Mouse (Mus musculus): ENCODE data around the gene Abcc5. TPM values are rescaled to one million over a fixed set of nuclear protein-coding genes. Genes with fewer than 3 reads are reported as not detected.

Gene Abcc5
- polyA plus RNA-seq, 1 experiment: 74.8 TPM

- H3K27ac ChIP-seq (ENCODE audit: insufficient read depth, low read length): no peak overlapping the region
- no peak overlapping the region for H3K4me3 ChIP-seq (ENCODE audit: insufficient read depth, low read length)
- H3K4me1 ChIP-seq (ENCODE audit: control insufficient read depth, insufficient read depth, low read length): no peaks in the 10 kb centered on the region; the same call in 1 of the 2 replicates
- TF ChIP-seq POLR2A (IDR thresholded peaks at IDR 0.05; ENCODE audit: low read depth, low read length) (no peak), CTCF (IDR thresholded peaks at IDR 0.05; ENCODE audit: borderline replicate concordance, insufficient read depth, low read length) (no peak)
Observed at GRCm38 (mm10) chr16:20334918-20335317, 91.3 kb downstream of the Abcc5 start.

GRCm38 (mm10) chr16:20328306-20328705 is 97.9 kb downstream of the Abcc5 start:
- no peaks in the 10 kb centered on the region for H3K4me1 ChIP-seq (ENCODE audit: control insufficient read depth, insufficient read depth, low read length)
- TF ChIP-seq POLR2A (IDR thresholded peaks at IDR 0.05; ENCODE audit: low read depth, low read length) (no peak), CTCF (IDR thresholded peaks at IDR 0.05; ENCODE audit: borderline replicate concordance, insufficient read depth, low read length) (no peak)

GRCm38 (mm10) chr16:20325286-20325685 is 100.9 kb downstream of the Abcc5 start, which contains the start of gene Cyp2ab1:
Cyp2ab1 (minus strand) TSS chr16:20325404.
- TF ChIP-seq POLR2A (IDR thresholded peaks at IDR 0.05; ENCODE audit: low read depth, low read length) (no peak), CTCF (IDR thresholded peaks at IDR 0.05; ENCODE audit: borderline replicate concordance, insufficient read depth, low read length) (no peak)
- Histone ChIP-seq H3K4me1 (ENCODE audit: control insufficient read depth, insufficient read depth, low read length) (no peaks in the 10 kb centered on the region; the same call in 1 of the 2 replicates), H3K4me3 (ENCODE audit: insufficient read depth, low read length) (no peak within 1 kb of the TSS), H3K27ac (ENCODE audit: insufficient read depth, low read length) (no peak within 1 kb of the TSS)

More at GRCm38 (mm10) chr16:20328306-20328705, 97.9 kb downstream of the Abcc5 start:
- Histone ChIP-seq H3K27ac (ENCODE audit: insufficient read depth, low read length) (no peak overlapping the region), H3K4me3 (ENCODE audit: insufficient read depth, low read length) (no peak overlapping the region)

DNA sequence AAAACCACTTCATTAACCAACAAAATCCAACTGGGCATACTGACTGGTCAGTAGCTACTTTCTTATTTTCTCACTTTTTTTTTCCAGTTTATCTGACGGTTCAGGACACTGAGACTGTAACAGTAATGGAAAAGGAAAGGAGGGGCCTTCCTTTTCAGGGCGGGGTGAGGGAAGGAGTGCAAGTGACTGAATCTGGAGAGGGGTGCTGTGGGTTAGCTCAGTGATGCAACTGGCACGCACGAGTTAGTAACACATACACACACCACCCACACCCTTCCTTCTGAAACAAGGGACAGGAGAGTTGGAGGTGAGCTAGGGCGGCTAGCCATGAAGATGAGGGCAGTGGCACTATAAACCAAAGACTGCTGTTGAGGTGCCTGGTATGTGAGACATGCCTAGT is 102.3 kb downstream of the Abcc5 start:
- Histone ChIP-seq H3K4me1 (ENCODE audit: control insufficient read depth, insufficient read depth, low read length) (no peaks in the 10 kb centered on the region; the same call in 1 of the 2 replicates), H3K4me3 (ENCODE audit: insufficient read depth, low read length) (no peak overlapping the region), H3K27ac (ENCODE audit: insufficient read depth, low read length) (no peak overlapping the region)
- TF ChIP-seq CTCF (IDR thresholded peaks at IDR 0.05; ENCODE audit: borderline replicate concordance, insufficient read depth, low read length): no peak
- TF ChIP-seq POLR2A (IDR thresholded peaks at IDR 0.05; ENCODE audit: low read depth, low read length): no peak

GRCm38 (mm10) chr16:20322274-20322673 is 103.9 kb downstream of the Abcc5 start:
- no peak overlapping the region for H3K27ac ChIP-seq (ENCODE audit: insufficient read depth, low read length)
- no peaks in the 10 kb centered on the region; the same call in 1 of the 2 replicates for H3K4me1 ChIP-seq (ENCODE audit: control insufficient read depth, insufficient read depth, low read length)
- H3K4me3 ChIP-seq (ENCODE audit: insufficient read depth, low read length): no peak overlapping the region
- no peak for TF ChIP-seq POLR2A (IDR thresholded peaks at IDR 0.05; ENCODE audit: low read depth, low read length)
- TF ChIP-seq CTCF (IDR thresholded peaks at IDR 0.05; ENCODE audit: borderline replicate concordance, insufficient read depth, low read length): no peak

DNA sequence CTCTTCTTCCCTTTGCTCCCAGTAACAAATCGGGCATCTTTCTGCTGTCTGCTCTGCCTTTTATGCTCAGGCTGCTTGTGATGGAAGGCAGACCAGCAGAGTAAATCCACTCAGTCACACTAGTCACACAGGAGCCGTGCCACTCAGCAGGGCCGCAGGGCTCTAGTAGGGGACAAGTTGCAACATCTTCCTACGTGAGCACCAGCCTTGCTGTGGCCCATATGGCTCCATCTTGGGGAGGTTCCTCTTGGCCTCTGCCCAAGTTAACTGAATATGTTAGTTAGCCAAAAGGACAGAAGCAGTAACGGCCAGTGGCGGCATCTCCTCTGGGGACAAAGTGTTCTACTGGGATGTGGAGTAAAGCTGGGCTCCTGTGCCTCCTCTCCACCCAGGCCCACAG is 109.4 kb downstream of the Abcc5 start:
- Histone ChIP-seq H3K4me1 (ENCODE audit: control insufficient read depth, insufficient read depth, low read length) (no peaks in the 10 kb centered on the region; the same call in 1 of the 2 replicates), H3K4me3 (ENCODE audit: insufficient read depth, low read length) (no peak overlapping the region), H3K27ac (ENCODE audit: insufficient read depth, low read length) (no peak overlapping the region)
- TF ChIP-seq POLR2A (IDR thresholded peaks at IDR 0.05; ENCODE audit: low read depth, low read length) (no peak), CTCF (IDR thresholded peaks at IDR 0.05; ENCODE audit: borderline replicate concordance, insufficient read depth, low read length) (no peak)

DNA sequence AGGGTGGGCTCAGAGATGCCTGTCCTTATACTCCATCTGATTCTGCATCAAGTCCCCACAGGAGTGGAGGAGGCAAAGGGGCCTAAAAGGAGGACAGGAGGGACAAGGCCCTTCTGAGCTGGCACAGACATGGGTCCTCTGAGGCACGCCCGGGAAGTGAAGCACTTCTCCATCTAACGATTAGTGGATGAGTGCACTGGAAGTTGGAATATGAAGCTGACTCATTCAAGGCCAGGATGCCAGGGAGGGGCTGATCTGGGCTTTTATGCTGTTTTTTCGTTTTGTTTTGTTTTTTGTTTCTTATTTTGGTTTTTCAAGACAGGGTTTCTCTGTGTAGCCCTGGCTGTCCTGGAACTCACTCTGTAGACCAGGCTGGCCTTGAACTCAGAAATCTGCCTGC is 110.9 kb downstream of the Abcc5 start:
- no peak overlapping the region for H3K27ac ChIP-seq (ENCODE audit: insufficient read depth, low read length)
- H3K4me1 ChIP-seq (ENCODE audit: control insufficient read depth, insufficient read depth, low read length): no peaks in the 10 kb centered on the region
- TF ChIP-seq POLR2A (IDR thresholded peaks at IDR 0.05; ENCODE audit: low read depth, low read length): no peak
- no peak for TF ChIP-seq CTCF (IDR thresholded peaks at IDR 0.05; ENCODE audit: borderline replicate concordance, insufficient read depth, low read length)
- H3K4me3 ChIP-seq (ENCODE audit: insufficient read depth, low read length): no peak overlapping the region

DNA sequence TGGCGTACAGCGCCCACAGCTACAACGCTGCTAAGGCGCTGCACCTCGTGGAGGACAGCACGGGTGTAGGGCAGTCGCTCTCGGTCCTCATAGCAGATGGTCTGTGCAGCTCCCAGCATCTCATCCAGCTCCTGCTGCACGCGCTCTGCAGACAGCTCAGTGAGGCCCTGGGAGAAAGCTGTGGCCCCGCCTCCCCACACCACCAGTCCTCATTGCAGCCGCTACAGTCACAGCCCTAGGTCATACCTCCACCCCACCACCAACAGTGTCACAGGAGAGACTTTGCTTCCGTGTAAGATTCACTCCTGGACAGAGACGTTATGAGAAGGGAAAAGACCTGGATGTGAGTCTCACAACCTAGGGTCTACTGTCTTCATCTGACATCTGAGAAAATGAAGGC is 113.9 kb downstream of the Abcc5 start:
- Histone ChIP-seq H3K4me1 (ENCODE audit: control insufficient read depth, insufficient read depth, low read length) (no peaks in the 10 kb centered on the region), H3K4me3 (ENCODE audit: insufficient read depth, low read length) (no peak overlapping the region), H3K27ac (ENCODE audit: insufficient read depth, low read length) (no peak overlapping the region)
- no peak for TF ChIP-seq CTCF (IDR thresholded peaks at IDR 0.05; ENCODE audit: borderline replicate concordance, insufficient read depth, low read length)
- no peak for TF ChIP-seq POLR2A (IDR thresholded peaks at IDR 0.05; ENCODE audit: low read depth, low read length)

DNA sequence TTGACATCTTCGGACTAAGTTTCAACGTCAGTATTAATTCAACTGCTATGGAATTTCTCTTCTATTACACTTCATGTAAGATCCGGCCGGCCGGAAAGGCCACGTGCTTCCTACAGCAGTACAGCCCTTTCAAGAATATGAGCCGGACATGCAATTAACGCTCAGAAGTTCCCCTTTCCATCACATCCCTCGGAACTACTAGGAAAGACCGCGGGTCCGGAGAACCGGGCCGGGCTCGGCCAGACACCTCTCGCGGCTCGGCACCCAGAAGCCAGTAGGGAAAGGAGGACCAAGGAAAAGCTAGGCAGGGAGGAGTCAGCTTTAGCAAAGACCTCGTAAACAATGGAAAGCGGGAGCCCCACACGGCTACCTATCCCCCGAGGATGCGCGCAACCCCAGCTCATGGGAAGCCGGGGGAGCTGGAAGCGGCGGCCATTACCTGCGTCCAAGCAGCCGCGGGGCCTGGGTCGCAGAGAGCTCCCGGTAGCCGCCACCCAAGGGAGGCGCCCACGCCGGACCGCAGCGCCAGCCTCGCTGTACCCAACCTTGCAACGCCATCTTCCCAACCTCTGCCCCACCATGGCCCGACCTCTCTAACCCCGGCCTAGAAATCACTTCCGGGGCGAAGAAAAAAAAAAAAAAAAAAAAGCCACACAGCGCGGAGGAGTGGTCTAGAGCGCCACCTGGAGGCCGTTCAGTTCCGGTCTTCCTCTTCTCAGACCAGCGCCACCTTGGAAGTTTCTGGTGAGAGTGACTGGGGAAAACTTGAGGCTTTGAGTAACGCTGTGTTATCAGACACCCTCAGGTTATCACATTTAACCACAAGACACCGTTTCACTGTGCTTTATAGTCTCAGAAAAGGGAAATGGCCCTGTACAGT is 124.2 kb downstream of the Abcc5 start, which contains the start of gene Parl:
TSS of gene Parl (minus strand) at position 618 of the 880 bp plus-strand sequence.
- TF ChIP-seq POLR2A (IDR thresholded peaks at IDR 0.05; ENCODE audit: low read depth, low read length) (peak; percentile 66), CTCF (IDR thresholded peaks at IDR 0.05; ENCODE audit: borderline replicate concordance, insufficient read depth, low read length) (peak; percentile 67; the same call in 1 of the 2 replicates)
- Histone ChIP-seq H3K4me3 (ENCODE audit: insufficient read depth, low read length) (peak within 1 kb of the TSS; percentile 92), H3K4me1 (ENCODE audit: control insufficient read depth, insufficient read depth, low read length) (peaks cover 4% of the 10 kb centered on the region), H3K27ac (ENCODE audit: insufficient read depth, low read length) (peak within 1 kb of the TSS; percentile 36)

- Histone ChIP-seq H3K4me1 (ENCODE audit: control insufficient read depth, insufficient read depth, low read length) (peaks cover 5% of the 10 kb centered on the region), H3K4me3 (ENCODE audit: insufficient read depth, low read length) (no peak overlapping the region), H3K27ac (ENCODE audit: insufficient read depth, low read length) (no peak overlapping the region)
- TF ChIP-seq CTCF (IDR thresholded peaks at IDR 0.05; ENCODE audit: borderline replicate concordance, insufficient read depth, low read length) (no peak), POLR2A (IDR thresholded peaks at IDR 0.05; ENCODE audit: low read depth, low read length) (no peak)
Observed at GRCm38 (mm10) chr16:20300076-20300475, 126.1 kb downstream of the Abcc5 start.

Other genes with a start within 250 kb of the Abcc5 start
- gene Map6d1, start 185.0 kb downstream of the Abcc5 start, polyA plus RNA-seq (2011; ENCODE audit: insufficient read length, low read depth, missing spikeins): 0.45 and 0.58 TPM in 2 replicates
- gene Parl, start 124.0 kb downstream of the Abcc5 start, polyA plus RNA-seq (2011; ENCODE audit: insufficient read length, low read depth, missing spikeins): 72.1 and 74.1 TPM in 2 replicates
- not detected in 2 replicates for gene Cyp2ab1, start 101.0 kb downstream of the Abcc5 start, polyA plus RNA-seq (2011; ENCODE audit: insufficient read length, low read depth, missing spikeins)
- gene Eif2b5, start 72.4 kb upstream of the Abcc5 start, polyA plus RNA-seq (2011; ENCODE audit: insufficient read length, low read depth, missing spikeins): 53.8 and 61.5 TPM in 2 replicates
- 51.4 and 57.3 TPM in 2 replicates for gene Dvl3, start 90.6 kb upstream of the Abcc5 start, polyA plus RNA-seq (2011; ENCODE audit: insufficient read length, low read depth, missing spikeins)
- 448 and 450 TPM in 2 replicates for gene Ap2m1, start 109.1 kb upstream of the Abcc5 start, polyA plus RNA-seq (2011; ENCODE audit: insufficient read length, low read depth, missing spikeins)
- 50.9 and 53.2 TPM in 2 replicates for gene Abcf3, start 122.2 kb upstream of the Abcc5 start, polyA plus RNA-seq (2011; ENCODE audit: insufficient read length, low read depth, missing spikeins)
- gene Vwa5b2, start 163.1 kb upstream of the Abcc5 start, polyA plus RNA-seq (2011; ENCODE audit: insufficient read length, low read depth, missing spikeins): not detected in 2 replicates
- gene Eef1akmt4, start 185.2 kb upstream of the Abcc5 start, polyA plus RNA-seq (2011; ENCODE audit: insufficient read length, low read depth, missing spikeins): 14.3 and 15.2 TPM in 2 replicates
- 2.6 TPM in 1 of 2 replicates, not detected in the other for gene Gm49333, start 185.2 kb upstream of the Abcc5 start, polyA plus RNA-seq (2011; ENCODE audit: insufficient read length, low read depth, missing spikeins)
- 31.4 and 34.6 TPM in 2 replicates for gene Alg3, start 185.3 kb upstream of the Abcc5 start, polyA plus RNA-seq (2011; ENCODE audit: insufficient read length, low read depth, missing spikeins)
- gene Camk2n2, start 194.9 kb upstream of the Abcc5 start, polyA plus RNA-seq (2011; ENCODE audit: insufficient read length, low read depth, missing spikeins): 8.9 and 9.7 TPM in 2 replicates
- 11.4 and 17.2 TPM in 2 replicates for gene Ece2, start 203.4 kb upstream of the Abcc5 start, polyA plus RNA-seq (2011; ENCODE audit: insufficient read length, low read depth, missing spikeins)
- gene Psmd2, start 225.3 kb upstream of the Abcc5 start, polyA plus RNA-seq (2011; ENCODE audit: insufficient read length, low read depth, missing spikeins): 211 and 217 TPM in 2 replicates
- 337 and 421 TPM in 2 replicates for gene Eif4g1, start 241.9 kb upstream of the Abcc5 start, polyA plus RNA-seq (2011; ENCODE audit: insufficient read length, low read depth, missing spikeins)